Mouse (Mus musculus) left cerebral cortex, adult 9 months (tissue): ENCODE measurements at regions not wholly inside any gene's neighbourhood (a gene's known extent, or its start where the extent isn't known, plus 50 kb on each side); places are given as distances from the start of the nearest gene placed in this dataset.
"Not testable (repeated sequence)": the region's sequence is repeated elsewhere in the genome, so short reads cannot be mapped to it uniquely, and the experiment has no call there.

Experiments used
- DNase-seq, 2 experiments: peaks; one replicate each; pipeline ENCODE4 v3.0.0; 2022; ENCODE audit warnings: low spot score in 2 of 2

- DNase-seq: no peak
These were observed 112.2 kb downstream of the Kif20b start for GRCm38 (mm10) chr19:35034408-35034807.

- DNase-seq: peak in 1 of 2 experiments; percentile 3
These were observed 123.4 kb downstream of the Kif20b start for GRCm38 (mm10) chr19:35045576-35045975.

- no peak for DNase-seq
These were observed 144.3 kb downstream of the Kif20b start for GRCm38 (mm10) chr19:35066352-35066935.

- DNase-seq: peak in 1 of 2 experiments; percentile 1
These were observed 159.0 kb downstream of the Kif20b start for GRCm38 (mm10) chr19:35081126-35081525.

- DNase-seq: no peak
These were observed 179.1 kb downstream of the Kif20b start for GRCm38 (mm10) chr19:35101244-35101643.

GRCm38 (mm10) chr19:35114313-35114712 lies 192.2 kb downstream of the Kif20b start:
- DNase-seq: no peak

- no peak for DNase-seq
These were observed 203.1 kb downstream of the Kif20b start for GRCm38 (mm10) chr19:35125278-35125677.

- no peak for DNase-seq
These were observed 204.5 kb downstream of the Kif20b start for GRCm38 (mm10) chr19:35126594-35127051.

- DNase-seq: no peak
These were observed 205.9 kb downstream of the Kif20b start for GRCm38 (mm10) chr19:35128104-35128503.

- DNase-seq: no peak
These were observed 221.0 kb downstream of the Kif20b start for GRCm38 (mm10) chr19:35143131-35143530.

- no peak for DNase-seq
These were observed 221.6 kb downstream of the Kif20b start for GRCm38 (mm10) chr19:35143781-35144180.

- DNase-seq: not testable (repeated sequence)
These were observed 227.3 kb downstream of the Kif20b start for GRCm38 (mm10) chr19:35149476-35149875.

- no peak for DNase-seq
These were observed 228.9 kb downstream of the Kif20b start for GRCm38 (mm10) chr19:35150780-35151725.

- no peak for DNase-seq
These were observed 229.7 kb downstream of the Kif20b start for GRCm38 (mm10) chr19:35151841-35152240.

- DNase-seq: no peak
These were observed 235.7 kb downstream of the Kif20b start for GRCm38 (mm10) chr19:35157849-35158248.

GRCm38 (mm10) chr19:35164727-35165126 lies 242.6 kb downstream of the Kif20b start:
- DNase-seq: no peak

GRCm38 (mm10) chr19:35170554-35170953 lies 248.4 kb downstream of the Kif20b start:
- DNase-seq: no peak

GRCm38 (mm10) chr19:35180102-35180501 lies 257.9 kb downstream of the Kif20b start:
- no peak for DNase-seq

GRCm38 (mm10) chr19:35205557-35206239 lies 283.5 kb downstream of the Kif20b start:
- DNase-seq: no peak

GRCm38 (mm10) chr19:35244188-35244587 lies 322.0 kb downstream of the Kif20b start:
- no peak for DNase-seq

- DNase-seq: no peak
These were observed 325.4 kb downstream of the Kif20b start for GRCm38 (mm10) chr19:35247531-35247930.

- DNase-seq: not testable (repeated sequence)
These were observed 336.5 kb downstream of the Kif20b start for GRCm38 (mm10) chr19:35258634-35259033.
